Mouse (Mus musculus) kidney, embryonic 15.5 days (tissue): ENCODE results near the gene Bmt2. TPM values are rescaled to one million over a fixed set of nuclear protein-coding genes. Genes with fewer than 3 reads are reported as not detected.

Source experiments
- ATAC-seq: fragments of 200-750 bp; cut with Nextera tagmentation; replicated peaks from 2 replicates; pipeline ENCODE4 v1.8.0; 2017; ENCODE audit warnings: moderate TSS enrichment; ENCODE audit not compliant: low FRiP score
- H3K27ac ChIP-seq: fragments of 300-500 bp; sonication (generic); 2 replicates; pipeline ENCODE4 v1.5.1; 2015; ENCODE audit warnings: mild to moderate bottlenecking, inconsistent platforms
- H3K27me3 ChIP-seq: fragments of 300-500 bp; sonication (generic); 2 replicates; pipeline ENCODE4 v1.6.1; 2015; ENCODE audit warnings: inconsistent platforms
- H3K36me3 ChIP-seq: fragments of 300-500 bp; sonication (generic); 2 replicates; pipeline ENCODE4 v1.6.1; 2015; ENCODE audit warnings: inconsistent platforms
- H3K4me1 ChIP-seq: fragments of 300-500 bp; sonication (generic); 2 replicates; pipeline ENCODE4 v1.6.1; 2015; ENCODE audit warnings: inconsistent platforms
- H3K4me2 ChIP-seq: fragments of 300-500 bp; sonication (generic); 2 replicates; pipeline ENCODE4 v1.6.1; 2015; ENCODE audit warnings: moderate library complexity, mild to moderate bottlenecking, inconsistent platforms
- H3K4me3 ChIP-seq: fragments of 300-500 bp; sonication (generic); replicated peaks from 2 replicates; pipeline ENCODE4 v1.5.1; 2015; ENCODE audit warnings: mild to moderate bottlenecking, inconsistent platforms
- H3K9ac ChIP-seq: fragments of 300-500 bp; sonication (generic); 2 replicates; pipeline ENCODE4 v1.6.1; 2015; ENCODE audit warnings: mild to moderate bottlenecking, inconsistent platforms
- H3K9me3 ChIP-seq: fragments of 300-500 bp; sonication (generic); replicated peaks from 2 replicates; pipeline ENCODE4 v1.6.1; 2016; ENCODE audit warnings: inconsistent platforms
- WGBS: fragments of 180-500 bp; shearing (Covaris S2); methylation state at CpG from one replicate; pipeline ENCODE4 v1.1.7; 2015; ENCODE audit warnings: mixed read lengths; 5-methylcytosine and 5-hydroxymethylcytosine counted together
- polyA plus RNA-seq: library from polyadenylated mRNA; unstranded; fragments of >200 nt; fragmentation: Nextera tagmentation; extraction: Ambion mirVana; gene quantifications from 2 replicates; pipeline ENCODE4 v1.2.1, GENCODE M21; 2015

Bmt2 gene
- polyA plus RNA-seq, 1 experiment from 2014 or later, result 17.8 TPM

DNA sequence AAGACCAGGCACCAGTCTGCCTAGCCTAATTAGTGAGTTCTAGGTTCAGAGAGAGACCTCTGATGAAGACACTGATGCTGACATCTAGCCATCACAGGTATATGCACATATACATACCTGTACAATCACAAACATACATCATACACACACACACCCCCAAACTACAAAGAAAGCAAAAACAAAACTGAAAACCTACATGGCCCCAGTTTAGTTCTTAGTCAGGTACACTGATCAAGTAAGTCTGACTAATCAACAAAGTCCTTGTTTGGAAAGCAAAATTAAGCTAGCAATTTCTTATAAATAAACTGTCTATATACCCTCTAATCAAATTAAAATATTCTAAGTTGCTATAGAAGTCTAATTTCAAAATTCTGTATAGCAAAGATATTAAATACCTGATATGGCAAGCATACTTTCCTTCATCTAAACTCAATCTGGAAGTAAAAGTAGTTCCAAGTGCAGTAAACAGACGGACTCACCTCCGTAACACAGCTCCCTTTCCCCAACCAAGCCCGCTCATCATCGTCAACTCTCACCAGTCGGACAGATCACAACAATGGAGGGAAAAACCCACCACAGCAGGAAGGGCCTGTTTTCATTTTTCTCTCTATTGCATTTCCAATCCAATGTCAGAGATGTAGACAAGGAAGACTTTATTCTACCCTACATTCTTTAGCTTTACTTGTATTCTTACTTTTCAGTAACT, 3.0 kb downstream of the Bmt2 start:
- 88% methylated on average over 5 of the region's 5 CpGs for WGBS
- Histone ChIP-seq H3K4me2 (no peak overlapping the region), H3K4me1 (0 out of 2 replicates have a peak, but pooled peaks cover 2% of the 10 kb centered on the region), H3K27ac (no peak overlapping the region), H3K36me3 (no peaks in the 10 kb centered on the region), H3K9me3 (no peaks in the 10 kb centered on the region), H3K9ac (no peak overlapping the region), H3K4me3 (no peak overlapping the region), H3K27me3 (no peaks in the 10 kb centered on the region)
- ATAC-seq, result no peak

DNA sequence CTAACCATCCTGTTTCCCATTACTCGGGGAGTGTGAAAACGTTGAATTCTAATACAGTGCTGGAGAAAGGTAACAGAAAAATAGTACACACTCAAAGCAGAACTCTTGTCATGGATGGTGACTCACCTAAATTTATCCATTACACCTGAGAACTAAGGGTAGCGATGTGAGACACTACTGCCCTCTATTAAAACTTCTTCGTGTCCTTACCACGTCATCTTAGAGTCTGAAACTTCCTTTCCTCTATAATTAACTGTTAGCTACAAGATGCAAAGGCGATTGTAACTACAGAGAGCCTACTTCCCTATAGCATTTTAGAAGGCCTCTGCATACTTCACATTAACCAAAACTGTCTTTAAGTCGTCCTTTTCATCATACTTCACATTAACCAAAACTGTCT, 12.1 kb downstream of the Bmt2 start:
- 83% methylated on average over 7 of the region's 7 CpGs for WGBS
- no peaks in the 10 kb centered on the region for H3K4me1 ChIP-seq
- H3K9me3 ChIP-seq, result no peaks in the 10 kb centered on the region
- no peaks in the 10 kb centered on the region for H3K27me3 ChIP-seq
- no peak overlapping the region for H3K4me3 ChIP-seq
- no peak overlapping the region for H3K27ac ChIP-seq
- H3K4me2 ChIP-seq, result no peak overlapping the region
- H3K9ac ChIP-seq, result no peak overlapping the region
- no peak for ATAC-seq
- peaks cover 17% of the 10 kb centered on the region for H3K36me3 ChIP-seq

DNA sequence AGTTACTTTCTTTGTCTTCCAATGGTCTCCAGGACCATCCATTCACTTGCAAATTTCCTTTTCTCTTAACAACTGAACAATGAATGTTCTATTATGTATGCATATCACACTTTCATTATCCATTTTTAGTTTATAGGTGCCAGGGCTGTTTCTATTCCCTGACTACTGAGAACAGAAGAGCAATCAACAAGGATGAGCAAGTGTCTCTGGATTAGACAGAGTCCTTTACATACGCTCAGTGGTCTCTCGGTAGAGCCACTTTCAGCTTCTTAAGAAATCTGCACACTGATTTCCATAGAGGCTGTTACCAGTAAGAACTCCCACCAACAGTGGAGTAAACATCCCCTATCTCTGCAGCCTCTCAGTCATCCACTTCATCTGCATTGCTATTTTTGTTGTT, 19.8 kb downstream of the Bmt2 start:
- Histone ChIP-seq H3K27me3 (no peaks in the 10 kb centered on the region), H3K27ac (no peak overlapping the region), H3K4me1 (no peaks in the 10 kb centered on the region), H3K4me3 (no peak overlapping the region), H3K9me3 (no peaks in the 10 kb centered on the region), H3K4me2 (no peak overlapping the region), H3K36me3 (peaks cover 38% of the 10 kb centered on the region), H3K9ac (no peak overlapping the region)
- ATAC-seq, result no peak
- WGBS, result 100% methylated on average over 2 of the region's 2 CpGs

DNA sequence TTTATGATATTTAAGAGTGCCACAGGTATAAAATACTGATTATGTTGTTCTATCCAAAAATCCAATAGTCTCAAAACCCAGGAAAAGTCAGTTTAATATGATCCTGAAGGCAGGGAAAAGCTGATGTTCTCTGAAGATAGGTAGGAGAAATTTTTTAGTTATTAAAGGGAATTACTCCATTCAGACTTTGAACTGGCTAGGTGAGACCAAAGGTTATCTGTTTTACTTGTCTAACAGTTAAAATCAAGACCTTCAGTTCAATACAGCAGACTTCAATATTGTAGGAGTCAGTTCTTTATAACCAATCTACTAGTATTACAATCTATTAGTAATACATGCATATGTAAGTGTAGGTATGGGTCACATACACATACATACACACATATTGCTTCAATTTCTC, 23.7 kb downstream of the Bmt2 start:
- ATAC-seq, result no peak

DNA sequence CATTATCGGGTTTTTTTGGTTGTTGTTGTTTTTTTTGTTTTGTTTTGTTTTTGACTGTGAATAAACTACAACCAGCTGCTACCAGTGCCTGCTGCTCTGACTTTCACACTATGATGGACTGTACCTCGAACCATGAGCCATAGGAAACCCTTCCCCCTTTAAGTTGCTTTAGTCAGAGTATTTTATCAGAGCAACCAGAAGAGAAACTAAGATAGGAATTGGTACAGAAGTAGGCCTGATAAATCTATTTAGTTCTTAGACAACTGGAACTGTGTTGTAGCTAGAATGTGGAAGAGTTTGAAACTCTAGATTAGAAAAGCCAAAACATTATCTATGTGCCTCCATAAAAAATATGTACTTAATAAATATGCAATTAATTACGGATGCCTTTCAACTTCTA, 25.5 kb downstream of the Bmt2 start:
- Histone ChIP-seq H3K27me3 (no peaks in the 10 kb centered on the region), H3K27ac (no peak overlapping the region), H3K36me3 (peaks cover 38% of the 10 kb centered on the region), H3K9me3 (peaks cover 4% of the 10 kb centered on the region; the same call in 1 of the 2 replicates), H3K9ac (no peak overlapping the region), H3K4me3 (no peak overlapping the region), H3K4me1 (no peaks in the 10 kb centered on the region), H3K4me2 (no peak overlapping the region)
- no peak for ATAC-seq
- WGBS, result 94% methylated on average over 3 of the region's 3 CpGs

More for the DNA sequence above, 23.7 kb downstream of the Bmt2 start:
- Histone ChIP-seq H3K9ac (no peak overlapping the region), H3K4me3 (no peak overlapping the region), H3K4me1 (no peaks in the 10 kb centered on the region), H3K4me2 (no peak overlapping the region), H3K36me3 (peaks cover 30% of the 10 kb centered on the region), H3K27me3 (no peaks in the 10 kb centered on the region), H3K27ac (no peak overlapping the region), H3K9me3 (no peaks in the 10 kb centered on the region)

DNA sequence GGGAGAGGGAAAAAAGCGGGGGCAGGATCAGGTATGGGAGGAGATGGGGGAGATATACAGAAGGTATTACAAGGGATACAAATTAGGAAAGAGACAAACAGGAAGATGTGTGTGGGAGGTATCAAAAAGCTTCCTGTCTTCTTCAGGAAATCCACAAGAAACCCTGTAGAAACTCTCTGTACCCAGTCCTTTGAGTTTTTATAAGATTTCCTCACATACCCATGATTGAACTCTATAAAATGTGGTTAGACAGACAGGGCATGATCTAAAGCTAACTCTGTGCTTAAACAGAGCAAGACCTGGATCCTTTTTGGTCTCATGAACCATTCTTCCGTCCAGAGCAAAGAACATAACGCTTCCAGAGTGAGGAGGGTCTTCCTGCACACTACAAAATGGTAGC, 26.9 kb downstream of the Bmt2 start:
- no peaks in the 10 kb centered on the region for H3K27me3 ChIP-seq
- H3K4me2 ChIP-seq, result no peak overlapping the region
- no peak for ATAC-seq
- H3K36me3 ChIP-seq, result peaks cover 35% of the 10 kb centered on the region
- no peak overlapping the region for H3K4me3 ChIP-seq
- H3K9ac ChIP-seq, result no peak overlapping the region
- H3K4me1 ChIP-seq, result no peaks in the 10 kb centered on the region
- no peak overlapping the region for H3K27ac ChIP-seq
- H3K9me3 ChIP-seq, result peaks cover 4% of the 10 kb centered on the region; the same call in 1 of the 2 replicates
- WGBS, result 93% methylated on average over 3 of the region's 3 CpGs

DNA sequence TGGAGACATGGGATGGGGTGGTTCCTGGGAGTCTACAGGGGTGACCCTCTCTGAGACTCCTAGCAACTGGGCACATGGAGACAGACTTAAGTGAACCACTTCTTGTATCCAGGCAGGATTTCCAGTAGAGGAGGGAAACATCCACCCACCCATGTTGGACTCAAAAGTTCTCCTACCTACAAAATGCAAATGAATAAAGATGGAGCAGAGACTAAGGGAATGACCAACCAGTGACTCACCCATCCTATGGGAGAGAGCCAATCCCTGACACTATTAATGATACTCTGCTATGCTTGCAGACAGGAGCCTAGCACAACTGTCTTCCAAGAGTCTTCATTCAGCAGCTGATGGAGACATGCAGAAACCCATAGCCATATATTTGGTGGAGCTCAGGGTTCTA, 29.5 kb downstream of the Bmt2 start:
- Histone ChIP-seq H3K9me3 (peaks cover 4% of the 10 kb centered on the region; the same call in 1 of the 2 replicates), H3K9ac (no peak overlapping the region), H3K27ac (no peak overlapping the region), H3K4me3 (no peak overlapping the region), H3K36me3 (peaks cover 31% of the 10 kb centered on the region), H3K27me3 (no peaks in the 10 kb centered on the region), H3K4me1 (no peaks in the 10 kb centered on the region), H3K4me2 (no peak overlapping the region)
- no peak for ATAC-seq

DNA sequence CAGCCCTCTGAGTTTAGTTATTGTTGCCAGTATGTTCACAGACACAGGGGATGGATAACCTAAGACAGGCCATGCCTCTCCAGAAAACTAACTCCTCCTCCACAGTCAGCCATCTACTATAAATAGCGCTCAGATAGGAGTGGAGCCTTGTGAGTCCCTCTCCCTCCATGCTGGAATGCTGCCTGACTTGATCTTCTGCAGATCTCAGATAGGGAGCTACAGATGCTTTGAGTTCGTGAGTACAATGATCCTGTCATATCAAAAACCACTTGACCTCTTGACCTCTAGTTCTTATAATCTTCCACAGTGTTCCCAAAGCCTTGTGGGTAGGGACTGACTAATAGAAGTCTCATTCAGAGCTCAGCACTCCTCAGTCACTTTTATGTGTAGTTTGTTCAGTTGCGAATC, 41.2 kb downstream of the Bmt2 start:
- Histone ChIP-seq H3K4me3 (no peak overlapping the region), H3K27me3 (no peaks in the 10 kb centered on the region), H3K9me3 (no peaks in the 10 kb centered on the region), H3K4me1 (no peaks in the 10 kb centered on the region), H3K9ac (no peak overlapping the region), H3K4me2 (no peak overlapping the region), H3K27ac (no peak overlapping the region), H3K36me3 (peaks cover 27% of the 10 kb centered on the region)
- WGBS, result 76% methylated on average over 3 of the region's 3 CpGs
- no peak for ATAC-seq

DNA sequence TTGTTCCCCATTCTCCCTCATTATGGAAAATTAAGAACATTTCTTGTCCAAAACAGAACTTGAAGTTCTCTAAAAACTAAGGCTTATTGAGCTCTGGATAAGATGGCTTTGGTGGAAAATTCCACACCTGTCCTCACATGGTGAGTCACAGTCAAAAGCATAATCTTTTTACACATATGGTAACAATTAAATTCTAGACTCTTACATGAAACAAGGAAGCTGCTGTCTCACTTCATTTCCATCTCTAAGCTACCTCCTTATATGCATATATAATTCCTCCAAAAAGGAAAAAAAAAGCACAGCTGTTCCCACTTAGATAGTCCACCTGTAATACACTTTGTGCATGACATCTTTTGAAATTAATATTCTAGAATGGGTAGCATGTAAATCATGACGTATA, 45.2 kb downstream of the Bmt2 start:
- Histone ChIP-seq H3K4me1 (no peaks in the 10 kb centered on the region), H3K27ac (no peak overlapping the region), H3K9ac (no peak overlapping the region), H3K4me3 (no peak overlapping the region), H3K27me3 (no peaks in the 10 kb centered on the region), H3K9me3 (no peaks in the 10 kb centered on the region), H3K4me2 (no peak overlapping the region), H3K36me3 (peaks cover 12% of the 10 kb centered on the region)
- 98% methylated on average over 1 of the region's 1 CpGs for WGBS
- no peak for ATAC-seq

DNA sequence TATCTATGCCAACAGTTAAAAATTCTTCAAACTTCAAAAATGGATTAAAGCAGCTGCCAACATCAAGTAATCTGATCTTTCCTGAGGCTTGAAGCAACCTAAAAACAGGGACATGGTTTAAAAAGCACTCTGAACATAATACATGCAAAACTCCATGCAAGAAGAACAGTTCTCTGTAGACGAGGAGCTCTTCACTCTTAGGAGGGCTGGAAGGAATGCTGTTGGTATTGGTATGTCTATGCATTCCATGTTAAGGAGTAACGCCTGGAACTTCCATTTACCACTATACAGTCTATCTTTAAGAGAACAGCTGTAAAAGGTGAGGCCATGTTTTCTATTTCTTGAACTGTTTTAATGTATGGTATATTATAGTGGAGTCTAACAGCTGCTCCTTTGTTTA, 47.2 kb downstream of the Bmt2 start:
- WGBS, result 80% methylated on average over 2 of the region's 2 CpGs
- H3K36me3 ChIP-seq, result peaks cover 14% of the 10 kb centered on the region
- no peaks in the 10 kb centered on the region for H3K4me1 ChIP-seq
- H3K9me3 ChIP-seq, result no peaks in the 10 kb centered on the region
- ATAC-seq, result no peak
- no peak overlapping the region for H3K27ac ChIP-seq
- H3K4me2 ChIP-seq, result no peak overlapping the region
- no peak overlapping the region for H3K4me3 ChIP-seq
- no peaks in the 10 kb centered on the region for H3K27me3 ChIP-seq
- H3K9ac ChIP-seq, result no peak overlapping the region

DNA sequence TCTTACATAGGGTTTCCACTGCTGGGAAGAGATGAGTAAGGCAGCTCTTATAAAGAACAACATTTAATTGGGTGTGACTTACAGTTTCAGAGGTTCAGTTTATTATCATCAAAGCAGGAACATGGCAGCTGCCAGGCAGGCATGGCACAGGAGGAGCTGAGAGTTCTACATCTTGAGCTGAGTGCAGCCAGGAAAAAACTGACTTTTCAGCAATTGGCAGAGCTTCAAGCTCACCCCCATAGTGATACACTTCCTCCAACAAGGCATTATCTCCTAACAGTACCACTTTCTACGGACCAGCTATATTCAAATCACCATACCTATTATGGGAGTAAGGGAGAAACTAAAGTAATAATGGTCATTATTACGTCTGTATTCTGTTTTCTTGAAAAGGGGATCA, 58.1 kb downstream of the Bmt2 start:
- no peak for ATAC-seq
- no peaks in the 10 kb centered on the region for H3K4me1 ChIP-seq
- no peaks in the 10 kb centered on the region for H3K9me3 ChIP-seq
- WGBS, result 71% methylated on average over 2 of the region's 2 CpGs
- H3K9ac ChIP-seq, result no peak overlapping the region
- no peak overlapping the region for H3K27ac ChIP-seq
- H3K4me2 ChIP-seq, result no peak overlapping the region
- H3K36me3 ChIP-seq, result no peaks in the 10 kb centered on the region
- H3K27me3 ChIP-seq, result no peaks in the 10 kb centered on the region
- H3K4me3 ChIP-seq, result no peak overlapping the region

DNA sequence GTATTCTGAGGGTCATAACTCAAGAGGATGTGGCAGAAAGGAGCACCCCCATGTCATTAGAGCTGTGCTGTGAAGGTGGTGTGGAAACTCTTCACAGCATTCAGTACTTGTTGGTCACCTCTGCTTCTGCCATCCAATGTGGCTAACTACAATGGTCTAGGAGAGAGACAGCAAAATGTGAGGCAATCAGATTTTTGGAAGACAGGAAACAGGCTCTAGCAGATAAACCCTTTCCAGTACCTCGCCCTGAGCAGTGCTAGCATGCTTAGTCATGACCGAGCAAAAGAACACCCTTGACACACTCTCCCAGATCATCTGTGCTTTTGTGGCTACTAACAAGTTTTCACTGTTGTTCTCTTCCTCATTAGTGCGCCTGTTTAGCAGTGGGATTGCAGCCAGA, 60.7 kb downstream of the Bmt2 start:
- Histone ChIP-seq H3K4me3 (no peak overlapping the region), H3K36me3 (no peaks in the 10 kb centered on the region), H3K27me3 (no peaks in the 10 kb centered on the region), H3K4me1 (no peaks in the 10 kb centered on the region), H3K27ac (no peak overlapping the region), H3K9ac (no peak overlapping the region), H3K9me3 (no peaks in the 10 kb centered on the region), H3K4me2 (no peak overlapping the region)
- WGBS, result 91% methylated on average over 3 of the region's 3 CpGs
- no peak for ATAC-seq

DNA sequence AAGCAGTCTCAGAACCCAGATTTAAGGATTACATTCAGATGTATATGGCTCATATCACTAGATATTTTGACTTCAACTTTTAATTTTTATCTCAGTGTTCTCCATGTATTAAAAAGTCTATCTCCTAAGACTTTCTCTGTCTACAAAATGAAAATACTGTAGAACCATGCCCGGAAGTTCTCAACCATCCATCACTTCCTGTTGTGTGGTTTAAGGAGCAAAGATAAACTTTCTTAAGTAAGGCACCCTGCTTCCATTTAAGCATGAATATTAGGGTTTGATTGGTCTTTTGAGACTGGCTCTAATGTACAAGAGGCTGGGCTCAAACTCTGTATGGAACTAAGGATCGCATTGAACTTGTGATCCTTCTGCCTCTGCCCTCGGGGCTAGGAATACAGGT, 63.2 kb downstream of the Bmt2 start:
- 86% methylated on average over 3 of the region's 3 CpGs for WGBS
- Histone ChIP-seq H3K4me1 (no peaks in the 10 kb centered on the region), H3K36me3 (no peaks in the 10 kb centered on the region), H3K4me2 (no peak overlapping the region), H3K9me3 (no peaks in the 10 kb centered on the region), H3K9ac (no peak overlapping the region), H3K27me3 (no peaks in the 10 kb centered on the region), H3K4me3 (no peak overlapping the region), H3K27ac (no peak overlapping the region)
- no peak for ATAC-seq
